Mouse (Mus musculus) thymus, postnatal 25 days (tissue): ENCODE data around the gene Ywhag.

Experiments used
- DNase-seq: peaks from one replicate; pipeline ENCODE4 v3.0.0; 2022

Ywhag gene

DNA sequence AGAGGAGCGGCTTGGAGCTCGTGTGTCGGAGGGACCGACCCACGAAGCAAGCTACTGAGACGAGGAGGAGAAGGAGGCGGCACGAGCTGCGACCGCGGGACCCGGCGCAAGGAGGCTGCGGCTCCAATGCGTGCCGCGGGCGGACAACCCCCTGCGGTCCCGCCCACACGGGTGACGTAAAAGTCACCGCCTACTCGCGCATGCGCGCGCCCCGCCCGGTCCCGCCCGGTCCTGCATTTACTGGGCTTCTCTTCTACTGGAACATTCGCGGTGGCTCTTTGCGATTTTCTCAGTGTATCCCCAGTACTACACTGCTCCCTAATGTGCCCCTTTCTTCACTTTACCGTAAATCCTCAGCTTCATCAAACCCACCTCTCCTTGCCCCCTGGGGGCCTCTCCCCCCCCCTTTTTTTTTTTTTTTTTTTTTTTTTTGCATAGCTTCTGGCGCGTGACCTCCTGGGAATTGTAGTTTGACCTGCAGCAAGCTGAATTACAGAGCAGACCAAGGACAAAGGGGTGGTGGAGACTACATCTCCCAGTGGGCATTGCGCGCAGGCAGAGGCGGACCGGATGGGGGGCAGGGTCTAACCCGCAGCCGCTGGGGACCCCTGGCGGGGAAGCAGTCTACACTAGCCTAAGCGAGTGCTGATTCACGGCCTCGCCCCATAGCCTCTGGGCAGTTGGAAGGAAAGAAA, at the start of gene Ywhag:
Gene Ywhag, minus strand, starts transcription at position 136 of the 695 bp plus-strand sequence.
- peak; percentile 98 for DNase-seq

- no peak for DNase-seq
Measured at GRCm38 (mm10) chr5:135982398-135982797, 48.0 kb upstream of the Ywhag start.

GRCm38 (mm10) chr5:135979904-135980303, 45.5 kb upstream of the Ywhag start, which contains the start of gene Zp3:
Zp3 (plus strand) TSS chr5:135980099.
- no peak for DNase-seq

DNA sequence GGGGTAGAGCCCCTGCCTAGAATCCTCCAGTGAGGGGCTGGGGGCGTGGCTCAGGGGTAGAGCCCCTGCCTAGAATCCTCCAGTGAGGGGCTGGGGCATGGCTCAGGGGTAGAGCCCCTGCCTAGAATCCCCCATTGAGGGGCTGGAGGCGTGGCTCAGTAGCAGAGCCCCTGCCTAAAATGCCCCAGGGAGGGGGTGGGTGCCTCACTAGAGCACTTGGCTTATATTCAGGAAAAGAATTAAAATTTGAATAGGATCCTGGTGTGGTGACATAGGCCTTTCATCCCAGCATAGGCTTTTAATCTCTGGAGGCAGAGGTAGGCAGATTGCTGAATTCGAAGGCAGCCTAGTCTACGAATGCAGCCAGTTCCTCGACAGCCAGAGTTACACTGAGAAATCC, 45.0 kb upstream of the Ywhag start:
- no peak for DNase-seq

- DNase-seq = no peak
Measured at GRCm38 (mm10) chr5:135975893-135976668, 41.7 kb upstream of the Ywhag start.

DNA sequence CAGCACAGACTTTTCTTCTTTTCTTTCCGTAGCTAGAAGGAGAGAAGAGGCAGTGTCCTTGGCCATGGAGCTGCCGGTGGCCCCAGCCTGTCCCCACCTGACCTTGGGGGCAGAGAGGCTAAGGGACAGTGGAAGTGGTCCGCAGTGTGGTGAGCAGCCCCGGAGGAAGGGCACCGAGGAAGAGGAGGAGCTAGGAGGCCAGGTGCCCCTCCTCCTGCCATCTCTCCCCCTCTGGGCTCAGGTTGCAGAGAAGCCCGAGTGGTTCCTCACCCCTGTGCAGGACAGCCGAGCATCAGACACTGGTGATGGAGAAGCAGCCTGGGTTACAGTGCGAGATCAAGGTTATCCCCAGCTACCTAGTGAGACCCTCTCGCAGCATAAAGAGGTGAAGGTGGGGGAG, 39.9 kb upstream of the Ywhag start, which contains the start of gene Ssc4d:
Gene Ssc4d, minus strand, starts transcription at position 167 of the 400 bp plus-strand sequence.
- no peak for DNase-seq

DNA sequence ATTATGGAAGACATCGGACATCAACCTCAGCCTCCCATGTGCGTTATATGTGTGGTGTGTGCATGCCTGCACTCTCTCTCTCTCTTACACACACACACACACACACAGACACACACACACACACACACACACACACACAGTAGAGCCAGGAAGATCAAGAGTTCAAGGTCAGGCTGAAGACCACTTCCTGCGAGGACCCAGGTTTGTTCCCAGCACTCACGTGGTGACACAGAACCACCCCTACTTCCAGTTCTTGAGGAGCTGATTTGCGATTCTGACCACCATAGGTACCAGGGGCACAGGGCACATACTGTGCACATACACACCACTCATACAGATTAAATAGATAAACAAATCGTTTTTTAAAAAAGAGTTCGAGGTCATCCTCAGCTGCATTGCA, 37.5 kb upstream of the Ywhag start:
- no peak for DNase-seq

GRCm38 (mm10) chr5:135970247-135970646, 35.8 kb upstream of the Ywhag start:
- no peak for DNase-seq

DNA sequence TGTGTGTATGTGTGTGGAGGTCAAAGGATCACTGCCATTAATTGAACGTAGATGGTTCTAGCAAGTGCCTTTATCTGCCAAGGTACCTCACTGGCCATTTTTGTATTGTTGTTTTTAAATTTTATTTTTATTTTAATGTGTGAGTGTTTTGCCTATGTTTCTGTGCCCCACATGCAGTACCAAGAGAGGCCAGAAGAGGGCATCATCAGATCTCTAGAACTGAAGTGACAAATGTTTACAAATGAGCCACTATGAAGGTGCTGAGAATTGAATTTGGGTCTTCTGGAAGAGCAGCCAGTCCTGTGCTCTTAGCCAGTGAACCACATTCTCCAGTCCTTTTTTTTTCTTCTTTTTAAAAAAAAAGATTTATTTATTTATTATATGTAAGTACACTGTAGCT, 34.4 kb upstream of the Ywhag start:
- peak; percentile 70 for DNase-seq

GRCm38 (mm10) chr5:135966866-135967265, 32.5 kb upstream of the Ywhag start:
- DNase-seq = no peak

GRCm38 (mm10) chr5:135965501-135965930, 31.1 kb upstream of the Ywhag start:
- no peak for DNase-seq

DNA sequence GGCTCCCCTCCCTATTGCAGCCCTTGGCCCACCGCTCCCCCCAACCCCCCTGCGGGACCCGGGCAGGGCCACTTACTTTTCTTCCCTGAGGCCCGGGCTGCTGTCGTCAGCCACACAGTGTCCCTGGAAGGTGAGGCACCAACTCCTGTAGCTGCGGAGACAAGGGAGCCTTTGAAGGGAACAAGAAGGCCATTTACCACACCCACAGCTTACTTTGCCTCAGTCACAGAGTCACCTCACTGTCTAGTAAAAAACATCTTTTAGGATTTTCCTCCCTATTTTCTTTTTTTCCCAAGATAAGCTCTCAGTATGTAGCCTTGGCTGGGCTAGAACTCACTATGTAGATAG, 28.8 kb upstream of the Ywhag start:
- DNase-seq = no peak

GRCm38 (mm10) chr5:135962492-135963279, 28.3 kb upstream of the Ywhag start:
- DNase-seq = peak; percentile 98

DNA sequence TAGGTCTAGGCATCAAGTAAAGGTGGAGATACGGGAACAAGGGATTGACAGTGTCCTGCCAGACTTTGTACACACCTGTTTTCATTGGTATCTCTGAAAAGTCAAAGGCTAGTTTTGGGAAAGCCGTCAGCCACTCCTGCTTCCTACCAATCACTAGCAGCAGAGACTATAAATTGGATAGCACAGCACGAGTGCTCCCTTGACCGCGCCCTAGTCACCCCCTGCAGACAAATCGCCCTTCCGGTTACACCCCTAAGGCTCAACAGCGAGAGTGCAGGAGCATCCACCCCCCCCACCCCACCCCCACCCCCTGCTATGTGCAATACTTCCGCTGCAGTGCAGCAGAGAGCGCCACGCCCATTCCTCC, 27.7 kb upstream of the Ywhag start:
- DNase-seq = no peak

DNA sequence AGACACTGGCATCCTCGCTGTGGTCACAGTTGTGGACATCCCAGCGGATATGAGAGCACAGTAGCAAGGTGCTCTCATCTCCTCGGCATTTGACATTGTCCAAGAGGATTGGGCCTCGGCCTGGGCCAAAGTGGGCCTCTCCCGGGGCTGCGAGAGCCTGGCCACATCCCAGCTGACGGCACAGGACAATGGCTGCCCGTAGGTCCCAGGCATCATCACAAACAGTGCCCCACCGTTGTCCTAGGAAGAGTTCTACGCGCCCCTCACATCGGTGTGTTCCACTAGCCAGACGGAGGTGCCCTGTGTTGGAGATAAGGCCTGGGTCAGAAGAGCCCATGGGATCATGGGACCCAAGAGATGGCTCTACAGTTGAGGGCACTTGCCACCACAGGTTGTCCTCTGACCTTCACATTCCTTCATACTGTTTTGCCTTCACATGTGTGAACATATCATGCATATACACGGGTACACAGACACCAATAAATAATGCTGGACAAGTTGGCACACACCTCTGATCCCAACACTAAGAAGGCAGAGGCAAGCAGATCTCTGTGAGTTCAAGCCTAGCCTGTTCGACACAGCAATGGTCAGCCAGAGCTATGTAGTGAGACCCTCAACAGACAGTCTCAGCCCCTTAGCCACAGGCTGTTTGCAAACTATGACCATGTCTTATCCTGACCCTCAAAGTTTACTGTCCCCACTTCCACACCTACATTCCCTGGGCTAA, 26.7 kb upstream of the Ywhag start:
- no peak for DNase-seq

DNA sequence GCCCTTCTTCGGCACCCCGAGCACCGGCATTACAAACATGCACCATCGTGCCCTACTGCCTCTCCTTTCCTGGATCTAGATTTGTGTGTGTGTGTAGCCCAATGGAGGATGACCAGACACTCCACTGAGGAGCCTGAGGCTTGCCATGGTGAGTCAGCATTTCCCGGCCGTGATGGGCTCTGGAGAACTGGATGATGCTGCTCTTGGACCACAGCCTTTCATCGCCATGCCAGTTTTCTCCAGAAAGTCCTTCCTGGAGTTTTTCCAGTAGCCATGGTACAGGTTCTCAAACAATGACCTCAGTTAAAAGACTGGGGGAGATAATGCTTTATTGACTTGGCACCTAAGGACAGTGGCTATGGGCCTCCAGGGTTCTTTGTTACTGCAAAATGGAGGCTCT, 25.5 kb upstream of the Ywhag start:
- no peak for DNase-seq

DNA sequence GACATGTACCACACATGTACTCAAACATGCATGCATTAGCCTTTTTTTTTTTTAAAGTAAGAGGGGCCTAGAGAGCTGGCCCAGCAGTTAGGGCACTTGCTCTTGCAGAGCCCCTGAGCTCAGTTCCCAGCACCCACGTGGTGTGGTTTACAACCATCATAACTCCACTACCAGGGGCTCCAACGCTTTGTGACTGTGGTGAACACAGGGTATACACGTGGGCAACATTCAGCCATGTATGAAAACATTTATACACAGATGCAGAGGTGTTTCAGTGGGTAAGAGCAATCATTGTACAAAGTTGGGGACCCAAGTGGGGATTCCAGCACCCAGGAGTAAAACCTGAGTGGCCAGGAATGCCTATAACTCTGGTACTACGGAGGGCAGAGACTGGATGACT, 24.0 kb upstream of the Ywhag start:
- DNase-seq = no peak

DNA sequence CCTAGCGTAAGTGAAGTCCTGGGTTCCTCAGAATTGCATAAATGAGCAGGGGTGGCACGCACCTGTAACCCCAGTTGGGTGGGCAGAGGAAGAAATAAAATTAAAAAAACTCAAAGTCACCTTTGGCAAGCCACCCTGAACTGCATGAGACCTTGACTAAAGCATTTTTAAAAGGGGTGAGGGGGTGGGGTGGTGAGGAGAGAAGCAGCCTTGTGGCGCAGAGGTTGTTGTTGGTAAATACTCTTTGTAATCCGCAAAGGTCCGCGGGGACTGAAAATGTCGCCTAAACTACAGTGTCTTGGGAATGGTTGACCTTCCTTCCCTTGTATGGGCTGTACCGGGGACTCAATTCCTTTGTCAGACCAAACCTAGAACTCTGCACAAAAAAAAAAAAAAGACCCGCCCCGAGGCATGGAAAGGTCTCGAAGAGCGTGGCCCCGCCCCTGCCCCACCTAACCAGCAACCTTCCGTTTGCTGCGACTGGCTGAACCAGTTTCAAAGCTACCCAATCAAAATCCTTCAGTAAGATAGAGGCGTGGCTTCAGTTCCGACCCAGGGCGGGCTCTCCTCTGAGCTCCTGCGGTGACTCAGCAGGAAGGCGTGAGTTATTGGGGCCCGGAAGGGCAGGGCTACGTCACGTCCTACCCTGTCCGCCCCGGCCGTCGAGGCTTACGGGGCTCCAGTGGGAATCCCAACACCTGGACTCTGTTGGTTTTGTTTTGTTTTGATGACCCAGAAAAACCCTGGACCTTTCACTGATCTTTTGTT, 23.0 kb upstream of the Ywhag start:
- peak; percentile 92 for DNase-seq

DNA sequence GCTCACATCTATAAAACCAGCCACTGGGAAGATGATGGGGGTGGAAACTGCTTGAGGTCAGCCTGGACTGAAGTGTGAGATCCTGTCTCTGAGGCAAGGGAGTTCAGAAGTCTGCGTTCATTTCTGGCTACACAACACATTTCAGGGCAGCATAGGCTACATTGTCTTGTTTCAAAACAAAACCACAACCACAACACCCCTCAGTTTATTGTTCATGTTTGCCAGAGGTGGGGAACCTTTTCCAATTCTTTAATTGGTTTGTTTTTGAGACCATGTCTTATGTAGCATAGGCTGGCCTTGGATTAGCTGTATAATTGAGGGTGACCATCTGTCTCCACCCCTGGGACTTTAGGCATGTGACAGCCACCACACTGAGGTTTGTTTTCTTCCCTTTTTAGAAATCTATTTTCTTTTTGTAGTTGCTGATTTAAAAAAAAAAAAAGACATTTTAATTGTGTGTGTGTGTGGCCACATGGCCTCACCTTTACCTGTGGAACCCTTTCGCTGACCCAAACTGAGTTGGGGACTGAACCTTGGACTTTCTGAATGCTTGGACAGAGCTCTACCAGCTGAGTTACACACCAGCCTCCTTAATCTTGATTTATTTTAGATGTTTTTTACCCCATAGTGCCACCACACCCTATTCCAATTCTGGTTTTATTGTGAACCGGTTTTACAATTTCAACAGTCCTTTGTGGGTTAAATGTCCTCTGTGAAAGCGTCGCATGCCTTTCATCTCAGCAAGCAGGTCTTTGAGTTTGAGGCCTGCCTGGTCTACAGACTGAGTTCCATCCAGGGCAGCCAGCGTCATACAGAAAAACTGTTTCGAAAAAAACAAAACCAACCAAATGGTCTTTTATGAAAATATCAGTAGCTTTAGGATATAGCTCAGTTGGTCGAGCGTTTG, 22.1 kb upstream of the Ywhag start:
- no peak for DNase-seq

DNA sequence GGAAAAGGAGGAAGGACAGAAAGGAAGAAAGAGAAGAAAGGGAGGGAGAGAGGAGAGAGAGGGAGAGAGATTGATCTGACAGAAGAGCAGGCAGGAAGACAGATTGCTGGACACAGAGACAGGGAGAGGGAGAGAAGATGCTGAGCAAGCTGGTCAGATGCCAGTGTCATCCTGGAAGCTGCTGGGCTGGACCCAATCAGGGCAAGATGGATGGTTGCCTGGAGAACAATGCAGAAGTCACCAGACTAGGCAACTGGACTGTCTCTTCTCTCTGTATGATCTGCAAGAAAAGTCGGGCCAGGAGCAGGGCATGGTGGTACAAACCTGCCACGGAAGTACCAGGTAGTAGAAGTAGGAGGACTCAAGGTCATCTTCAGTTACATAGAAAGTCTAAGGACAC, 18.4 kb upstream of the Ywhag start:
- no peak for DNase-seq

GRCm38 (mm10) chr5:135951660-135952059, 17.2 kb upstream of the Ywhag start:
- DNase-seq = no peak
